Mouse (Mus musculus) embryonic facial prominence, embryonic 15.5 days (tissue): ENCODE measurements around the gene Snip1. TPM values are rescaled to one million over a fixed set of nuclear protein-coding genes. Genes with fewer than 3 reads are reported as not detected.

Experiments used
- polyA plus RNA-seq: library from polyadenylated mRNA; unstranded; fragments of >200 nt; fragmentation: Nextera tagmentation; extraction: Ambion mirVana; gene quantifications from 2 replicates; pipeline ENCODE4 v1.2.1, GENCODE M21; 2015

Snip1 gene
- polyA plus RNA-seq, 1 experiment from 2014 or later, result 31.9 TPM

Other genes with a start within 250 kb of the Snip1 start
- 37.3 and 37.6 TPM in 2 replicates for gene Yrdc, start 216.0 kb upstream of the Snip1 start, polyA plus RNA-seq
- gene 1110065P20Rik, start 215.5 kb upstream of the Snip1 start, polyA plus RNA-seq, result 57.9 and 59.1 TPM in 2 replicates
- 1.2 and 1.5 TPM in 2 replicates for gene Maneal, start 204.5 kb upstream of the Snip1 start, polyA plus RNA-seq
- gene Epha10, start 185.8 kb upstream of the Snip1 start, polyA plus RNA-seq, result 0.04 and 0.09 TPM in 2 replicates
- gene 9930104L06Rik, start 129.6 kb upstream of the Snip1 start, polyA plus RNA-seq, result 12.4 and 16.7 TPM in 2 replicates
- gene Cdca8, start 127.4 kb upstream of the Snip1 start, polyA plus RNA-seq, result 100.0 and 102 TPM in 2 replicates
- 21.7 and 23.5 TPM in 2 replicates for gene Rspo1, start 80.2 kb upstream of the Snip1 start, polyA plus RNA-seq
- gene Gnl2, start 50.1 kb upstream of the Snip1 start, polyA plus RNA-seq, result 85.9 and 102 TPM in 2 replicates
- gene Dnali1, start 969 bp upstream of the Snip1 start, polyA plus RNA-seq, result 4.8 and 9.3 TPM in 2 replicates
- 56.3 and 59.1 TPM in 2 replicates for gene Meaf6, start 18.5 kb downstream of the Snip1 start, polyA plus RNA-seq
- gene Zc3h12a, start 61.2 kb downstream of the Snip1 start, polyA plus RNA-seq, result 1.7 and 2.1 TPM in 2 replicates